Mouse (Mus musculus) heart, postnatal 0 days (tissue): ENCODE results near the gene Avpi1. TPM values are rescaled to one million over a fixed set of nuclear protein-coding genes. Genes with fewer than 3 reads are reported as not detected.

Source experiments
- ATAC-seq: fragments of 200-750 bp; cut with Nextera tagmentation; 2 replicates; pipeline ENCODE4 v1.8.0; 2017; ENCODE audit warnings: low read depth, moderate number of reproducible peaks, moderate library complexity; ENCODE audit not compliant: insufficient read depth
- DNase-seq: peaks from one replicate; pipeline ENCODE4 v3.0.0-alpha.2; 2016; ENCODE audit warnings: low spot score
- H3K27ac ChIP-seq: fragments of 300-500 bp; sonication (generic); 2 replicates; pipeline ENCODE4 v1.5.1; 2014; ENCODE audit warnings: low read depth, mild to moderate bottlenecking
- H3K27me3 ChIP-seq: fragments of 300-500 bp; sonication (generic); 2 replicates; pipeline ENCODE4 v1.6.1; 2014; ENCODE audit warnings: low read length, mixed read lengths; ENCODE audit not compliant: control insufficient read depth, insufficient read depth
- H3K36me3 ChIP-seq: fragments of 300-500 bp; sonication (generic); replicated peaks from 2 replicates; pipeline ENCODE4 v1.6.1; 2014; ENCODE audit warnings: low read length, mixed read lengths; ENCODE audit not compliant: control insufficient read depth, insufficient read depth
- H3K4me1 ChIP-seq: fragments of 300-500 bp; sonication (generic); 2 replicates; pipeline ENCODE4 v1.6.1; 2014; ENCODE audit warnings: antibody characterized with exemption; ENCODE audit not compliant: control insufficient read depth, insufficient read depth
- H3K4me2 ChIP-seq: fragments of 300-500 bp; sonication (generic); 2 replicates; pipeline ENCODE4 v1.6.1; 2014; ENCODE audit warnings: low read depth, mild to moderate bottlenecking, low read length, moderate library complexity
- H3K4me3 ChIP-seq: fragments of 300-500 bp; sonication (generic); 2 replicates; pipeline ENCODE4 v1.5.1; 2014; ENCODE audit warnings: low read depth, low read length
- H3K9ac ChIP-seq: fragments of 300-500 bp; sonication (generic); replicated peaks from 2 replicates; pipeline ENCODE4 v1.6.1; 2014; ENCODE audit warnings: low read depth, low read length, mixed read lengths
- H3K9me3 ChIP-seq: fragments of 300-500 bp; sonication (generic); replicated peaks from 2 replicates; pipeline ENCODE4 v1.6.1; 2016; ENCODE audit warnings: low read length; ENCODE audit not compliant: control insufficient read depth
- CTCF ChIP-seq: IDR thresholded peaks from 2 replicates; pipeline ENCODE4 v1.5.1; 2016; ENCODE audit warnings: antibody characterized with exemption, control low read depth, low read depth
- EP300 ChIP-seq: IDR thresholded peaks from 2 replicates; pipeline ENCODE4 v1.6.1; 2016; ENCODE audit warnings: antibody characterized with exemption, low read depth
- WGBS: fragments of 180-500 bp; shearing (Covaris S2); extraction: QIAGEN DNeasy Blood & Tissue Kit; methylation state at CpG from one replicate; pipeline ENCODE4 v1.1.7; 2014; 5-methylcytosine and 5-hydroxymethylcytosine counted together
- polyA plus RNA-seq: library from polyadenylated mRNA; unstranded; fragments of >200 nt; fragmentation: Nextera tagmentation; extraction: Ambion mirVana; gene quantifications from 2 replicates; pipeline ENCODE4 v1.2.1, GENCODE M21; 2015
- total RNA-seq: library from RNA; depleted of rRNA; stranded (reverse); fragments of >200 nt; gene quantifications from 2 replicates; pipeline ENCODE4 v1.2.3, GENCODE M21; 2014; ENCODE audit warnings: low replicate concordance

Gene Avpi1
- total and polyA plus RNA-seq, 2 experiments from 2014 or later: 39.9 to 46.0 TPM

DNA sequence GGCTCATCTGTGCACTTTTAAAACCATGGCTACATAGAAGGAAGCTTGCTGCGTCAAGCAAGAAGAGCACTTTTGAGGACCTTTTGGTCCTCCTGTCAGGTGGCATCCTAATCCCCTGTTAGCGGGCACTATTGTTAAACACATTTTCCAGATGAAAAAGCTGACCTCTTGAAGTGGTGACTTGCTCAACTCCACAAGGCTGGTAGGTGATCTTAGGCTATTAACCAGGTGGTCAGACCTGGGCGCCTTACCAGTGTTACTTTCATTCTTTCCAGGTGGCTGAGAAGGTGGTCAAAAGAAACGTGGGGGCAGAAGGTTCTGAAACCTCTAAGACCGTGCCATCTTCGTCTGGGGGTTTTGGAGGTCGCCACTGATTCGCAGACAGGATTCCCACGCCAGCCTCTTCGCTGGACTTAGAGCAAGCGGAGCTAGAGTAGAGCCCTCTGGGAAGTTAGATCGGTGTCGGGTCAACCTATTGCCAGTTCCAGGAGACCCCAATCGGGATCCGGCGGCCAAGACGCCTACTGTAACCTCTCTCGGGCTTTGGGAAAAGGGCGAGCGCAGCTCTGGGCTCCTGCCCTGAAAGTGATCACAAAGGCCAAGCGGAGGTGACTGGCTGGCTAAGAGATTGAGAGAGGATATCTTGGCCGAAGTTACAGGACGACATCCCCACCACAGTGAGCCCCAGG, 663 bp downstream of the Avpi1 start:
- DNase-seq (no peak), ATAC-seq (no peak)
- Histone ChIP-seq H3K9me3 (no peaks in the 10 kb centered on the region), H3K4me1 (peaks cover 9% of the 10 kb centered on the region; the same call in 1 of the 2 replicates), H3K4me3 (peak overlapping the region; percentile 62), H3K27me3 (no peaks in the 10 kb centered on the region), H3K27ac (peak overlapping the region; percentile 87), H3K36me3 (peaks cover 17% of the 10 kb centered on the region), H3K9ac (peak overlapping the region; percentile 68), H3K4me2 (peak overlapping the region; percentile 90)
- TF ChIP-seq EP300 (no peak), CTCF (no peak)
- WGBS: 6% methylated on average over 23 of the region's 23 CpGs

DNA sequence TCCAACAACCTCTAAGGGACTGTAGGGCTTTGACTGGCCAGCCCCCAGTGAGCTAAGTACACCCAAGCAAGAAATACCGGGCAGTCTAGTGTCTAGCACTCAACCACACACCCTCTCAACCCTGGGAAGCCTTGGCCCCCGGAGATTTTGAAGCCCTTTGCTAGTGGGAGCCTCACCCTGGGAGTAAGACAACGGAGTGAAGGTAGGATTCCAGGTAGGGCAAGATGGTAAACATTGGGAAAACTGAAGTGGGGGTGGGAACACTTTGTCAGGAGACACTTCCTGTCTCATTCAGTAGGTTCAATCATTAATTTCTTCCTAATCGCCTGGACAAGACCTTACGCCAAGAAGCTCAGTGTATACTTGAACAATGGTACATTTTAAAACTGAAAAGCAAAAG, 1.8 kb downstream of the Avpi1 start:
- Histone ChIP-seq H3K4me3 (no peak overlapping the region), H3K27ac (no peak overlapping the region), H3K9me3 (no peaks in the 10 kb centered on the region), H3K4me1 (peaks cover 9% of the 10 kb centered on the region; the same call in 1 of the 2 replicates), H3K9ac (no peak overlapping the region), H3K27me3 (no peaks in the 10 kb centered on the region), H3K36me3 (peaks cover 23% of the 10 kb centered on the region), H3K4me2 (no peak overlapping the region)
- ATAC-seq: no peak
- TF ChIP-seq CTCF (no peak), EP300 (no peak)
- no peak for DNase-seq
- 79% methylated on average over 5 of the region's 5 CpGs for WGBS

DNA sequence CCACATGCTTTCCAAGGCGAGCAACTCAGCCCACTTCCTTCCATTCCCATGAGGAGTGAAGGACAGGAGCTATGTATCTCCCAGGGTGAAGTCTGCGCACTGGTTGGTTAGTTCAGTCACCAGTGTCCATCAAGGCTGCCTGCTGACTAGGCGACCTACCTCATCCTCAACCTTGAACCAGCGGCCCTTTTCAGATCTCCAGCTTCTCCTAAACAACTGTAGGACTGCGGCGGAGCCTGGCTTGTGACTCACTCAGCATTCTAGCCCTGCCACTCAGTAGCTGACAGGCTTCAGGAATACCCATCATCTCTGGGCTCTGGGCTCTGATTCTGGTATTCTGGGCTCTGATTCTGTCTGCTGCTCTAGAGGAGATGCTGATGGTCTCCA, 2.6 kb downstream of the Avpi1 start:
- WGBS: 78% methylated on average over 6 of the region's 6 CpGs
- H3K4me1 ChIP-seq: peaks cover 9% of the 10 kb centered on the region; the same call in 1 of the 2 replicates
- no peak overlapping the region for H3K4me2 ChIP-seq

DNA sequence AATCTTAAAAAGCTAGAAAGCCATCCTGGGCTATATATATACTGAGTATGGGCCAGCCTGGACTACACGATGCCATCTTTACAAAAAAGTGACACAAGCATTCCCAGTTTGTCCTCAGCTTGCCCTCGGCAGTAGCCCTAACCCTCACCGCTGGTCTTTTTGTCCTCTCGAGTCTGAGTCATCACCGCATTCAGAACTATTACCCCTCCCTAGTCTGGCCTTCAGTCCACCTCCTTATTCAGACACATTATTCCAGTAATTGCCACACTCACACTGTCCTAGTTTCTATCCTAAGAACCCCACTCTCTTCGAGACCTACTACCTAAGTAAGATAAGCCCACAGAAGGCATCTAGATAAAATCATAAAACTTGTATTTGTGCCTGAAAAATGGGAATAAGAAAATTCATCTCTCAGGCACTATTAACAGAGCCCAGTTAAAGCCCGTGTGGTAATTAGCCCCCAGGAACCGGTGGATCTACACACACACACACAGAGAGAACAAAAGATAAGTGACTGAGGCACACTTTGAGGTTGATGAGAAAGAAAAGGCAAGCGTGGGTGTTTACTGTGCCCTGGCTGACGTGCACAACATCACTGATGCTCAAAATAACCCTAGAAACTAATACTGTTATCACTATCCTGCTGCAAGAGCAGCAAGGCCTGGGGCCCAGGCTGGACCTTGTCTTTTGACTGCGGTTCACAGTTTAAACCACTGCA, 3.2 kb downstream of the Avpi1 start:
- no peak for TF ChIP-seq CTCF
- TF ChIP-seq EP300: no peak
- 60% methylated on average over 11 of the region's 11 CpGs for WGBS
- H3K9ac ChIP-seq: no peak overlapping the region
- H3K4me1 ChIP-seq: peaks cover 9% of the 10 kb centered on the region; the same call in 1 of the 2 replicates
- H3K4me2 ChIP-seq: no peak overlapping the region
- ATAC-seq: no peak
- DNase-seq: no peak
- H3K27ac ChIP-seq: no peak overlapping the region
- H3K9me3 ChIP-seq: no peaks in the 10 kb centered on the region
- H3K4me3 ChIP-seq: no peak overlapping the region
- H3K36me3 ChIP-seq: peaks cover 35% of the 10 kb centered on the region
- no peaks in the 10 kb centered on the region for H3K27me3 ChIP-seq

More for the DNA sequence above, 2.6 kb downstream of the Avpi1 start:
- no peaks in the 10 kb centered on the region for H3K27me3 ChIP-seq
- no peak overlapping the region for H3K27ac ChIP-seq
- H3K9me3 ChIP-seq: no peaks in the 10 kb centered on the region
- TF ChIP-seq CTCF (no peak), EP300 (no peak)
- H3K36me3 ChIP-seq: peaks cover 30% of the 10 kb centered on the region
- no peak overlapping the region for H3K9ac ChIP-seq
- no peak overlapping the region for H3K4me3 ChIP-seq
- ATAC-seq (no peak), DNase-seq (no peak)

DNA sequence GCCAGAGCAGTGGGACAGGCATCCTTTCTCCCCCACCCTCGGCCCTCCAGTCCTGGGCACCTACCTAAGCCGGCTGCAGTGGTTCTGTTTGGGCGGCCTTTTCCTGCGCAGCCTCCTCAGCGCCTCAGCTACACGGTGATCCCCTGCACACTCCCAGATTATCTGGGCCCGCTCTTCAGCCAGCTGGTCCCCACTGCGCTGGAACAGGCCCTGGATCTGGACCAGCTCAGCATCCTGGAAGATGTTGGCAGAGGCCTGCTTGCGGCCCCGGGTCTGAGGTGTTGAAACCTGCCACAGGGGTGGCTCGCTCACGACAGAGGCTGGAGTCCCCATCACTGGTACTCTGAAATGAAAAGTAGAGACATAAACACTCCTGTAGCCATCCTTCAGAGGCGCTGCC, 4.2 kb downstream of the Avpi1 start:
- TF ChIP-seq EP300 (no peak), CTCF (no peak)
- Histone ChIP-seq H3K4me3 (no peak overlapping the region), H3K36me3 (peaks cover 43% of the 10 kb centered on the region), H3K9ac (no peak overlapping the region), H3K4me1 (peaks cover 3% of the 10 kb centered on the region; the same call in 1 of the 2 replicates), H3K4me2 (no peak overlapping the region), H3K9me3 (no peaks in the 10 kb centered on the region), H3K27me3 (no peaks in the 10 kb centered on the region), H3K27ac (no peak overlapping the region)
- WGBS: 77% methylated on average over 13 of the region's 13 CpGs
- DNase-seq (no peak), ATAC-seq (no peak)
